Mouse (Mus musculus) midbrain, embryonic 16.5 days (tissue): Measurements from ENCODE around the gene Fstl4. TPM values are rescaled to one million over a fixed set of nuclear protein-coding genes. Genes with fewer than 3 reads are reported as not detected.

ENCODE experiments used
- ATAC-seq: fragments of 200-750 bp; cut with Nextera tagmentation; 2 replicates; pipeline ENCODE4 v1.8.0; 2017; ENCODE audit warnings: moderate TSS enrichment
- H3K27ac ChIP-seq: fragments of 300-500 bp; sonication (generic); 2 replicates; pipeline ENCODE4 v1.5.1; 2014; ENCODE audit warnings: mild to moderate bottlenecking, low read length, mixed read lengths
- H3K27me3 ChIP-seq: fragments of 300-500 bp; sonication (generic); 2 replicates; pipeline ENCODE4 v1.6.1; 2014; ENCODE audit warnings: low read depth, low read length, mixed read lengths; ENCODE audit not compliant: control insufficient read depth, insufficient read depth
- H3K36me3 ChIP-seq: fragments of 300-500 bp; sonication (generic); 2 replicates; pipeline ENCODE4 v1.6.1; 2014; ENCODE audit warnings: mild to moderate bottlenecking, low read length, moderate library complexity, mixed read lengths; ENCODE audit not compliant: control insufficient read depth, insufficient read depth
- H3K4me1 ChIP-seq: fragments of 300-500 bp; sonication (generic); 2 replicates; pipeline ENCODE4 v1.6.1; 2014; ENCODE audit warnings: mild to moderate bottlenecking, low read length, mixed read lengths; ENCODE audit not compliant: control insufficient read depth, insufficient read depth
- H3K4me2 ChIP-seq: fragments of 300-500 bp; sonication (generic); 2 replicates; pipeline ENCODE4 v1.6.1; 2014; ENCODE audit warnings: mild to moderate bottlenecking, low read length, mixed read lengths
- H3K4me3 ChIP-seq: fragments of 300-500 bp; sonication (generic); 2 replicates; pipeline ENCODE4 v1.5.1; 2014; ENCODE audit warnings: low read depth, mild to moderate bottlenecking, low read length, moderate library complexity, mixed read lengths
- H3K9ac ChIP-seq: fragments of 300-500 bp; sonication (generic); 2 replicates; pipeline ENCODE4 v1.6.1; 2014; ENCODE audit warnings: low read depth, low read length, mixed read lengths
- H3K9me3 ChIP-seq: fragments of 300-500 bp; sonication (generic); replicated peaks from 2 replicates; pipeline ENCODE4 v1.6.1; 2014; ENCODE audit warnings: mild to moderate bottlenecking, low read length, mixed read lengths; ENCODE audit not compliant: control insufficient read depth, poor library complexity, severe bottlenecking
- WGBS: fragments of 180-500 bp; shearing (Covaris S2); extraction: QIAGEN DNeasy Blood & Tissue Kit; methylation state at CpG from one replicate; pipeline ENCODE4 v1.1.7; 2014; 5-methylcytosine and 5-hydroxymethylcytosine counted together
- polyA plus RNA-seq: library from polyadenylated mRNA; unstranded; fragments of >200 nt; fragmentation: Nextera tagmentation; extraction: Ambion mirVana; gene quantifications from 2 replicates; pipeline ENCODE4 v1.2.1, GENCODE M21; 2015

Fstl4 gene
- polyA plus RNA-seq, 1 experiment from 2014 or later = 10.3 TPM

DNA sequence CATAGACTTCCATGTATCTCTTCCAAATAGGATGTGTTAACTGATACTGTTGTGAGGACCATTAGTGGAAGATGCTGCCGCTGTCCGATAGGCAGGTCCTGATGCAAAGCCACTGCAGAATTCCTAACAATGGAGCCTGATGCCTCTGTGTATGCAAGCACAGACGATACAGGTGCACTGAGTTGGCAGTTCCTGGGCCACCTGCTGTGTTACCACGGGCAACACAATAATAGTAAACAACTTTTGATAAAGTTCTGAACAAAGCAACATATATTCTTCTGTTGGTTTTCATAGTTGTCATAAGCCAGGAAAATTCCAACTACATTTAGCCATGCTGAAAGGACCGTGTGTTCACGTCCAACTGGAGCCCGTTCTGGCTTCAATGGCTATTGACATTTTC, 271.0 kb downstream of the Fstl4 start:
- WGBS = 78% methylated on average over 7 of the region's 7 CpGs
- H3K4me2 ChIP-seq = no peak overlapping the region
- no peaks in the 10 kb centered on the region for H3K4me1 ChIP-seq
- no peaks in the 10 kb centered on the region for H3K27me3 ChIP-seq
- no peak overlapping the region for H3K4me3 ChIP-seq
- H3K9ac ChIP-seq = no peak overlapping the region
- H3K9me3 ChIP-seq = no peaks in the 10 kb centered on the region
- H3K36me3 ChIP-seq = no peaks in the 10 kb centered on the region
- ATAC-seq = no peak
- H3K27ac ChIP-seq = no peak overlapping the region

DNA sequence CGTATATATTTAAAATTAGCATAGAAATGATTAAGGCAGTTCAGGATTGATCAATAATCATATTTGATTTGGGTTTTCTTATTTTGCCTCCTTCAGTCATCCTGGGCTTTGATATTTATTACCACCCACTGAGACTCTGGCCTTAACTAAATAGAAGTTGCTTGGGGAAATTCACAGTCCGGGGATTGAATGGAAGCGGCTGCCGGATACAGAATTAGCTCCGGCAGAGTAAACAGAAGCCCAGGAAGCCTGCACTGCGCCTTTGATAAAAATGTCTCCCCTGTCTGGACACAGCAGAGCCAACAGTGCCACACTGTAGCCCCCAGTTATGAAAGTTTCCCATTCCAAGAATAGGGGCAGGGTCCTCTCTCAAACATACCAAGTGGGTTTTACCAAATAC, 282.4 kb downstream of the Fstl4 start:
- 14% methylated on average over 6 of the region's 6 CpGs for WGBS
- Histone ChIP-seq H3K27me3 (no peaks in the 10 kb centered on the region), H3K9ac (no peak overlapping the region), H3K4me2 (no peak overlapping the region), H3K27ac (no peak overlapping the region), H3K36me3 (no peaks in the 10 kb centered on the region), H3K4me1 (no peaks in the 10 kb centered on the region; the same call in 1 of the 2 replicates), H3K9me3 (no peaks in the 10 kb centered on the region), H3K4me3 (no peak overlapping the region)
- ATAC-seq = no peak

DNA sequence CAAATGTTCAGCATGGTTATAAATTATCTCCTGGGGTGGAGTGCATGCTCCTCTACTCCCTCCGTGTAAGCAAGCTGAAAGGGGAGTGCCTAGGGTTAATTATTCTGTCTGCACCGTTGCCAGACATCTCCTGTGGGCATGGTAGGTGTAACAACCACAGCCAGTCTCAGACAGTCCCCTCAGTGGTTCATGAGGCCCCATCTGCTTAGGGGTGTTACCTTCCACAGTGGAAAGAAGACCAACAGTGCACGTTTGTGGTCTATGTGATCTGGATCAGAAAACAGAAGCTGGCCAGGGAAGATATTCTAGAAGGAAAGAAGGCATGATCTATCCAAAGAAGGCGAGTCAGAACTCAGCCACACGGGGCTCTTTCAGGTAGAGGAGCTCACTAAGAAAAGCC, 289.7 kb downstream of the Fstl4 start:
- Histone ChIP-seq H3K9me3 (no peaks in the 10 kb centered on the region), H3K9ac (no peak overlapping the region), H3K4me3 (no peak overlapping the region), H3K4me1 (0 out of 2 replicates have a peak, but pooled peaks cover 3% of the 10 kb centered on the region), H3K4me2 (no peak overlapping the region), H3K36me3 (no peaks in the 10 kb centered on the region), H3K27ac (no peak overlapping the region), H3K27me3 (no peaks in the 10 kb centered on the region)
- WGBS = 66% methylated on average over 5 of the region's 5 CpGs
- ATAC-seq = no peak

DNA sequence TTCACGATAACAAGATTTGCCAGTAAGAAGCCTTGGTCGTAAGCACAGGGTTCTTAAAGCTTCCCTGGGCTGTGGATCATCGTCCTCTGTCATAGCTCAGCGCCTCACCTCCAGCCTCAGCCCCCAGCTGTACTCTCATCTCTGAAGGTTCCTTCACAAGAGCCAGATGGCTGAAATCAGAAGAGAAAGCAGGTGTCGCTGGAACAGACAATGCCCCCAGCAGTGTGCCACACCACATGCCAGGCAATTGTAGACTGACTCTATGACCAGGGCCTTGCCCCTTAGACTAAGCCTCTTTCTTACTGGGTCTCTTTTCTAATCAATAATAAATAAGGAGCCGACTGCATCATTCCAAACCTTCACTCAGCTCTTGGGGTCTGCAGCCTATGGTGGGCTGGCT, 291.5 kb downstream of the Fstl4 start:
- Histone ChIP-seq H3K36me3 (no peaks in the 10 kb centered on the region), H3K4me1 (0 out of 2 replicates have a peak, but pooled peaks cover 3% of the 10 kb centered on the region), H3K9me3 (no peaks in the 10 kb centered on the region), H3K27me3 (no peaks in the 10 kb centered on the region), H3K9ac (no peak overlapping the region), H3K4me2 (no peak overlapping the region), H3K4me3 (no peak overlapping the region), H3K27ac (no peak overlapping the region)
- WGBS = 78% methylated on average over 6 of the region's 6 CpGs
- no peak for ATAC-seq

DNA sequence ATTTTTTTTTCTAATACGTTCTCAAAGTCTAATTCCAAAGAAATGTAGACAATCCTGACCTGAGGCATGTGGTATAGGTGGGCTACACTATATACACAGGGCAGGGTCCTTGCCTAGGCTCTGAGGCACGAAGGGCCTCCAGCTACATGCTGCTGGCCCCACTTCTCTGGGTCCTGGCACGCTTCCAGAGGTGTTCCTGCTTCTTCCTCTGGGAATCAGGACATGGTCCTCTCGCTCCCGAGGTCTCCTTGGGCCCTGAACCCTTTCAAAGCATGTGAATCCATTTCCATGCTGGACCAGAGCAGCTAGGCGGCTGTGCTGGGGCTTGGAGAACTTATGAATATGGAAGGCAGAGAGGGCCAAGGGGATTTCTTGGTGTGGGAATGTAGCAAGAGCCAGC, 292.3 kb downstream of the Fstl4 start:
- 0 out of 2 replicates have a peak, but pooled peaks cover 3% of the 10 kb centered on the region for H3K4me1 ChIP-seq
- ATAC-seq = no peak
- H3K27ac ChIP-seq = no peak overlapping the region
- no peak overlapping the region for H3K4me3 ChIP-seq
- H3K4me2 ChIP-seq = no peak overlapping the region
- H3K9me3 ChIP-seq = no peaks in the 10 kb centered on the region
- H3K27me3 ChIP-seq = no peaks in the 10 kb centered on the region
- no peak overlapping the region for H3K9ac ChIP-seq
- WGBS = 69% methylated on average over 6 of the region's 6 CpGs
- H3K36me3 ChIP-seq = no peaks in the 10 kb centered on the region

DNA sequence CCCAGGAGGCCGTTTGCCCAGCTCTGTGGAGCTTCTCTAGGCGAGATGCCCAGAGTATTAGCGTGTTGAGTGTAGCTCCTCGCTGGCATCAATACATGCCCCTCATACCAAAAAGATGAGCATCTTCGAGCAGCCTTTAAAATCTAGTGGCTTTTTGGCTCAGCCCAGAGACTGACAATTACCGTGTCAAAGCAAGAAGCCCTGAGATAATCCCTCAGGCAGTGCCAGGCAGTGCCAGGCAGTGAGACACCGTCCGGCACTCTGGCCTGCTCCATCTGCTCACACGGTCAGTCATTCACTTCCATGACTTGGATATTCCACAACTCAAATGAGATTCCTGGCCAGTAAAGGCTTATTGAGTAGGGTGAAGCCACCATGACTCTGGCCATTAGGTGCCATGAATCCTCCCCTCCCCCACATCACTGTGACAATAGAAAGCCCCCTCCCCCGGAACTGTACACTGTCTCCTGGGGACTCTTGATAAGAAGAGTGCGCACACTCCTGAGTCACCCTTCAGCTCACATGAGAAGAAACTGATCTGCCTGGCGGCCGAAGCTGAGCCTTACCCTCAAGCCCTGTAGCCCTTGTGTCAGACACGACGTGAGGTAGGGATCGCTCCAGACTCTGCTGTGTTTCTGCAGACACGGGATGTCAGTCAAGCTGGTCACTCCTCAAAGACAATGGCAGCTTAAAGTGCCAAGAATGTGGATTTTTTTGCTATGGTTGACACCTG, 293.6 kb downstream of the Fstl4 start:
- ATAC-seq = no peak
- Histone ChIP-seq H3K9ac (no peak overlapping the region), H3K4me3 (no peak overlapping the region), H3K27me3 (no peaks in the 10 kb centered on the region), H3K4me2 (no peak overlapping the region), H3K27ac (no peak overlapping the region), H3K36me3 (no peaks in the 10 kb centered on the region), H3K9me3 (no peaks in the 10 kb centered on the region), H3K4me1 (0 out of 2 replicates have a peak, but pooled peaks cover 3% of the 10 kb centered on the region)
- 69% methylated on average over 17 of the region's 17 CpGs for WGBS

DNA sequence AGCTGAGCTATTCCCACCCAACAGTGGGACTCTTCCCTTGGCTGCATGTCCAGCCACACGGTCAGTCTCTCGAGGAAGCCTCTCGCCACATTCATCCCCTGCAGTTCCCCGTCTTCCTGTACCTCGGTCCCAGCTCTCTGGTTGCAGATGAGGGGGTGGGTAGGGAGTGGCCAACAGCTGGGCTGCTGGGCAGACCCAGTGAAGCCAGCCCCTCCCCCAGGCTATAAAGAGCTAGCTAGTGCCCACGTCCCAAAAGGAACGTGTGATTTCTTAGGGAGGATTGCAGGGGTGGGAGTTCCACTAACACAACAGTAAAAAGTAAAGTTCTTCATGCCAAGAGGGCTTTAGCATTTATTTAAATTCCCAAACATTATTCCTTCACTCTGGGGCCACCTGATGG, 294.1 kb downstream of the Fstl4 start:
- Histone ChIP-seq H3K27ac (no peak overlapping the region), H3K9me3 (no peaks in the 10 kb centered on the region), H3K36me3 (no peaks in the 10 kb centered on the region), H3K4me1 (0 out of 2 replicates have a peak, but pooled peaks cover 3% of the 10 kb centered on the region), H3K4me3 (no peak overlapping the region), H3K4me2 (no peak overlapping the region), H3K27me3 (no peaks in the 10 kb centered on the region), H3K9ac (no peak overlapping the region)
- no peak for ATAC-seq
- 45% methylated on average over 7 of the region's 7 CpGs for WGBS

DNA sequence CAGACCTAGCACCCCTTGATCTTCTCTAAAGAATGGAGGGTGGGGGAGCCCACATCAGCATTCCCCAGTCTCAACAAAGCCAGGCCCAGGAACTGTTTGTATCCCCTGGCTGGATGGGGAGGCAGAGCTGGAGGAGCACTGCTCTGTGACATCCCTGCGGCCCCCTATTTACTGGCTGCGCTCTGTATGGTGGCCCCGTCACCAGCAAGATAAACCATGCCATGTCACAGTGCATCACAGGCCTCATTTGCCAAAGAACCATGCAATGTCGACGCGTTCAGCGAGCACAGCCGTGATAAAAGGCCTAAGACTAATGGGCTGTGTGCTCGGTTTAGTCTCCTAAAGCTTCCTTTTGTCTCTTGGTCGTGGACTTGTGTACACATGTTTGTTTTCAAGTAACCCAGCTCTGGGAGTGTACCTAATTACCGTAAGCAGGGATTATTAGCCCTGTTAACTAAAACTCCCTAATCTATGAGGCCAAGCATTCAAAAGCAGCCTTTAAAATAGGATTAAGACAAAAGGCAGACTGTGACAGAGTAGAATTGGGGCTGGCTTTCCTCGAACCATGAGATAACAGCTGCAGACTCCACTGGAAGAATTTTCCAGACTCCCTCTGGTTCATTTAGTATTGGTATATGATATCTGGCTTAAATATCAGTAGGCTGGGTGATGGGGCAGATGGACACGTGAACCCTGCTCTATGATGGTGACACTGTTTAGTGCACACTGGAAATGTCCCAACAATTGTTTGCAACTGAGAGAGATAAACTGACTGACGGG, 303.5 kb downstream of the Fstl4 start:
- Histone ChIP-seq H3K4me1 (0 out of 2 replicates have a peak, but pooled peaks cover 2% of the 10 kb centered on the region), H3K4me3 (no peak overlapping the region), H3K27ac (no peak overlapping the region), H3K4me2 (no peak overlapping the region), H3K36me3 (no peaks in the 10 kb centered on the region), H3K9ac (no peak overlapping the region), H3K9me3 (no peaks in the 10 kb centered on the region), H3K27me3 (no peaks in the 10 kb centered on the region)
- 19% methylated on average over 14 of the region's 14 CpGs for WGBS
- 0 out of 2 replicates have a peak, but pooled peaks have one; percentile 25 for ATAC-seq

DNA sequence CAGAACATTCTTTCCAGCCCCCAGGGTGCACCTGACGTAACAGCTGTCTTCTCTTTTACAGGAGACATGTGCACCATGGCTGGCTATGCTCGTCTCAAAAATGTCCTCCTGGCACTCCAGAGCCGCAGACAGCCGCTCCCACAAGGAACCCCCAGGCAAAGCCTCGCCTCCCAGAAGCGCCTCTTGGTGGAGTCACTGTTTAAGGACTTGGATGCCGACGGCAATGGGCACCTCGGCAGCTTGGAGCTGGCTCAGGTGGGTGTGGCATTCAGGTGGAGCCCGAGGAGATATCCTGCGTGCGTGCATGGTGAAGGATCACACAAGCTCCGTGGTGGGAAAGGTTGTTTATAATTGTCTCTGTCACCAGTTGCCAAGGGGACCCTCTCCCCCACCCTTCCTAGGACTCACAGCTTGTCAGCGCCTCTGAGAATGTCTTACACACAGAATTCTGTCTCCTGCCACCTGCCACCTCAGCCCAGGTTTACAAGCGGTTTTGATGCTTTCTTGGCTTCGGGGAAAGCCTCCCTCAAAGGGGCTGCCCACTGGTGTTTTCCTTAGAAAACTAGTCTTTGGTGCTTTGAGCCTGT, 304.1 kb downstream of the Fstl4 start:
- Histone ChIP-seq H3K27me3 (no peaks in the 10 kb centered on the region), H3K9ac (no peak overlapping the region), H3K9me3 (no peaks in the 10 kb centered on the region), H3K4me2 (no peak overlapping the region), H3K4me3 (no peak overlapping the region), H3K27ac (no peak overlapping the region), H3K36me3 (no peaks in the 10 kb centered on the region), H3K4me1 (0 out of 2 replicates have a peak, but pooled peaks cover 2% of the 10 kb centered on the region)
- no peak for ATAC-seq
- WGBS = 40% methylated on average over 16 of the region's 16 CpGs
